Mouse (Mus musculus) adrenal gland, adult 8-10 months (tissue): ENCODE results near the gene Dach1. TPM values are rescaled to one million over a fixed set of nuclear protein-coding genes. Genes with fewer than 3 reads are reported as not detected.

Source experiments
- DNase-seq: peaks from one replicate; pipeline ENCODE4 v3.0.0; 2022
- total RNA-seq, 4 experiments: library from RNA; stranded (reverse); gene quantifications; 2 replicates each; pipeline ENCODE4 v1.2.4; 2022

Gene Dach1
- 1 to 10 TPM; 3.1 to 5.9 (median 4.6) TPM for total RNA-seq

DNA sequence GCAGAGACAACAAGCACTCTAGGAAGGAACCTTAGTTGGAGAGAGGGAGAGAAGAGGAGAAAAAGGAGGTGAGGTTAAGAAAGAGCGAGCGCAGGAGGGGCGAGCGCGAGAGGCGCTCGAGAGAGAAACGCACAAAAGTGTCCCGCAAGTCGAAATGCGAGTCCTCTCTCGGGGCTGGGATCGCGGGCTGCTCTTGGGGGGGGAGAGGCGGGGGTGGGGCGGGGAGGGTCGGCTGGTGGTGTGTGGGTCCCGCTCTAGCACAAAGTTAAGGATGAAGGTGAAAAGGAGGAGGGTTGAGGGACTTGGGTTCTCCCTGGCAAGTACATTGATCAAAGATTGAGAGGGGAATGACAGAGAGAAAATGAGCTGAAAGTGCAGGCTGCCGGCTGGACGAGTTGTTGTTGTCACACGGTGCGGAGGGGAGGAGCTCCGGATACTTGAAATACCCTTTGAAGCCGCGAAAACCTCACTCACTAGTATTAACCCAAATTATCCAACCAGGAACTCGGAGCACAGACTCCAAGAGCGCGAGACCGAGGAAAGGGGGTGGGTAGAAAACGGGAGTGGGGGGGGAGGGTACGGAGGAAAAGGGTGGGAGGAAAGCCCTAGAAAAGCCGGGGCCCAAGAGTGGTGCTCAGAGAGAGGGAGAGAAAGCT lies at the start of gene Dach1:
Gene Dach1, minus strand, starts transcription at position 345 of the 656 bp plus-strand sequence.
- peak; percentile 24 for DNase-seq

DNA sequence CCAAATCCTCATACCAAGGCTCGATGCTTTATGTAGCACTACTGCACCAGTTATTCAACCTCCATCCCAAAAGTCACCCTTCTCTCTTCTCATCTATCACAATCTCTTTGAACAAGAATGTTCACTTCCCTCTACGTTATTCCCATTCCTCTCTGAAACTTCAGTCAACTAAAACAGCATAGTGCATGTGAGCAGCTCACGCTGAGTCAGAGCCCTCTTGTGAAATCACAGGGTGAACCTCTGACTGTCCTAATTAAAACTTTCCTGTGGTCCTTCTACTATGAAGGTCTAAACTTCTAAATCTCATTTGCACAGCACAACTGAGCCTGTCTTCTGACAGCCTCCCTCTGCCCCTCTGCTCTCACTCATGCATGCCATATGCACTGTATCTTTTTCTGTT lies 30.5 kb upstream of the Dach1 start:
- peak; percentile 9 for DNase-seq

DNA sequence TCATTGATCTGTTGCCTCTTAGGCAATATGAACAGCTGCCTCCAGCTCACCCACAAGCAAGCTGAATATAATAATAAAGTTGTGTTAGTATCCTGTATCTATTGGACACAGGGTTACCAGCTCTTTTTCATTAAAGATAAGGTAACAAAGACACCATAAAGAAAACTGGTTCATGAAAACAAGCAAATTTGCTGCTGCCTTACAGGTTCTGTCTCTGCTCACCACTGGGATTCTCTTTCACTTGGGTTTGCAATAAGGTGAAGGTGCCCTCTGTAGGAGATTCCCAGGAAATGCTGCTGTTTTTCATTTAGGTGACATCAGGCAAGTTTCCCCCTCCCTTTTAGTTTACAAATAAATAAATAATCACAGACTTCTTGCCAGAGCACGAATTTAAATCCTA lies 12.0 kb upstream of the Dach1 start:
- DNase-seq: no peak

DNA sequence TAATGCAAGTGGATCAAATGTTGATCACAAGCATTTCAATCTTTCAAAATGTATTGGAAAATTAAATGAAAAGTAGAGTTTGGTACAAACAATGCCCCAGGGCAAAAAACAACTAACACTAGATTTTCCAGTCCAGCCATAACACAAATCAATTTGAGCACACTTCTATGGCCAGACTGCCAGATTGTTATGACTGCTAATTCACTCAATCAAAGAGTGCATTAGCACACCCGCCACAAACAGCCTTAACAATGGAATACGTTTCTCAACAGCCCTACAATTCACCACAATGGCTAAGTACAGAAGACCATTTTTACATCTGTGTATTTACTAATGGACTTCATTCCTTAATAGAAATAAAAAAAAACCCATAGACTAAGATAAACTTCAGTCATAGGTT lies 4.3 kb upstream of the Dach1 start:
- no peak for DNase-seq

DNA sequence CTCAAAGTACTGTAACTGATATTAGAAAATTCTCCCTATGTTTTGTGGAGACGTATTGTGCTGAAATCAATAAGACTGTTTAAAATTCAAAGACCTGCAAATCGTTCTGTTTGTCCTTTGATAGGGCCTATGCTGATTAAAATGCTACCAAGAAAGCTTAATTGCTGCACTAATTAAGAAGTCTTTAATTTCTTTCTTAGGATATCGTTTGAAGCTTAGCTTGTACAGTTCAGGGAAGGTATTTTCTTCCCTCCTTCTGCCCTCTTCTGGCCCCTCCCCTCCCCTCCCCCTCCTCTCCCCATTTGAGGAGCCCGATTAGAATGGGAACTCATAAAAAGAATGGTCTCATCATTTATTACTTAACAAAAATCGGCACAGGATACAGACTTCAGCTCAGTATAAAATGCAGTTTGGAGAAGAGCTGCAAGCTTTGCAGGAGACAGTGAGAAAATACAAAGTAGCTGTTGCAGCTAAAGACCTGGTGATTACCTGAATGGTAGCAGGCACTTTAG lies 2.9 kb upstream of the Dach1 start:
- DNase-seq: no peak

DNA sequence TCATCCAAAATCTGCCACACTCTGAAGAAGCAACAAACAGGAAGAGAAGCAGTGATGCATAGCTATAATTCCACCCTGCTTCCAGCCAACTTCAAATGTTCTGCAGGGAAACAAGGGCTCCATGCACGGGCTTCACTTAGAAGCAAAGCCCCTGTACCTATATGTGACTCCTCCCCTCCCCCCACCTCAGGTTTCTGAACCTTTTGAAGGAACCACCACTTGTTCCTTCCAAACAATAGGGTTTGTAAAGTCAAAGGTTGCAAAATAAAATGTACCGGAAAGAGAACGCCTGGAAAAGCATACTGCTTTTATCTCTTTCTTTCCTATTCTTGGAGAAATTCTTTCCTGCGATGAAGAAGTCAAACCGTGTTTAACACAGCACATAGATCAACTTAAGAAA lies 2.3 kb upstream of the Dach1 start:
- no peak for DNase-seq

DNA sequence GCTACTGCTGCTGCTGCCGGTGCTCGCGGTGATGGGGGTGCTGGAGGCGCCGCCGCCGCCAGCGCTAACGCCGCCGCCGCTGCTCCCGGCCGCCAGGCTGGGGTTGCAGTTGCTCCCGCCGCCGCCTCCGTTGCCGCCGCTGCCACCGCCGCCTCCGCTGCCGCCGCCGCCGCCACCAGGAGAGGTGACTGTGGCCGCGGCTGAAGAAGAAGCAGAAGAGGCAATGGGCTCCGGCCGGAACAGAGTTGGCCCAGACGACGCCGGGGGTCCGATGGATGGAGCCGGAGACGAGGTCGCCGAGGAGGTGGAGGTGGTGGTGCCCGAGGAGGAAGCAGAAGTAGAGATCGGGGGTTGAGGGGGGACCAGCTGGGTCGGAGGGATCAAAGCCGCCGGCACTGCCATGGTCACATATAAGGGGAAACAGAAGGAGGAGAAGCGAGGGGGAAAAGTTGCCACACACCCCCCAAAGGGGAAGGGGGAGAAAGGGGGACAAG lies 610 bp downstream of the Dach1 start:
- peak; percentile 4 for DNase-seq

DNA sequence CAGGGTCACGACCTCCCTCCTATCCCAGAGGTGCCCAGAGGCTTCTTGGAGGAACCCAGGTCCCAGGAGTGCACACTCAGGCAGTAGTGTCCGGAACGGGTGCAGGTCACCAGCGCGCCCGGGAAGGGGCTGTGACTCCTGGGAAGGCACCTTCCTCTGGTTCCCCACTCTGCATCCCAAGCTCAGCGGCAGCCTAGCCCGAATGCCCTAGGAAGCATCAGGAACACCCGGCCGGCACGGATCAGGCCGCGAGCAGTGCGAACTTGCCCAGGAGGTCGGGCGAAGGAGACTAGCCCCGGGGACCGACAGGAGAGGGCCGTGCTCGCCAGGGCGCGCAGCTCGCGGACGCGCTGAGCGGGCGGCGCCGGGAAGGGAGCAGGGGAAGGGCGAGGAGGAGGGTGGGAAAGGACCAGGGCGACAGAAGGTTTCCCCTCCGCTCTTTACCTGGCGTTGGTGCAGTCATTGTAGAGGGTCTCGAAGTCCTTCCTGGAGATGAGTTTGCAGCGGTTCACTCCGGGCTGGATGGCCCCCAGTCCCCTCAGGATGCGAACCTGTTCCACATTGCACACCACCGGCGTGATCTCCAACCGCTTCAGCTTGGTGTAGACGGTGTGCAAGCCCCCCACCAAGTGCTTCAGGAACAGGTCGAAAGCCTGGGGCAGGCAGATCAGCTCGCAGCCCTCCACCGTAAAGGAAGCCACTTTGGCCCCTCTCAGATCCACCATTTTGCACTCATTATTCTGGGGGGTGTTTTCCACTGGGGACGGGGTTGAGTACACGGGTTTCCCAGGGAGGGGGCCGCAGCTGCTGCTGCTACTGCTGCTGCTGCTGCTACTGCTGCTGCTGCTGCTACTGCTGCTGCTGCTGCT lies 1.3 kb downstream of the Dach1 start:
- peak; percentile 17 for DNase-seq

DNA sequence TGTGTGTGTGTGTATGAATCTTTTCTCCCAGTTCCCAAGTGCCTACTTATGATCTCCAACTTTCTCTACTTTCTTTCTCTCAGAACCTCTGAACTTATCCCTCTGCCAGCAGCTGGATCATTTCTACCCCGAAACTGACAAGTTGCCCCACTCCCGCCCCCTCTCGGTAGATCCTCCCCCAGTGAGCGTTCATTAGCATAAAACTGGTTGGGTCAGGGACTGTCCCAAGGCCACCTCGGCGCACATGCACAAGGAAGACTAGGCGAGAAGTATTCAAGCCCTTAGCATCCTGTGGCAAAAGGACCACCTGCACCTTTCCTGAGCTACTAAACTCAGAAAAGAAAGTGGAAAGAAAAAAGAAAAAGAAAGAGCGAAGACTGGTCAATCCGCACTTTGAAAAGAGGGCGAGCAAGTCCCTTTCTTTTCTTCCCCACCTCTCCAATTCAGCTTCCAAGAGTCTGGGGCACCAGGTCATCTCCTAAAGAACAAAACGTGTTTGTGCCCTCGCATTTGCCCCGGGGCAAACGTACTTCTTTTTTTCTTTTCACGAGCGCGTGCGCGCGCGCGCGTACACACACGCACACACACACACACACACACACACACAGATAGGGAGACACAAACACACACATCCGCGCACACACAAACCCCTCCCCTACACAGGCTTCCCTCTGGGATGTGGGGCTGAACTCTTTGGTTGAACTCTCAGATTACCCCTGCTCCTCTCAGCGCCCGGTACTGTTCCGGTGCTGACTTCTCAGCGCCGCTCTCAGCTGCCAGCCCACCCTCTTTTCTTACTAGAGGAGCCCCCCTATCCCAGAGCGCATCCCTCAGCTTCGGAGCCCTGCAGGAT lies 2.2 kb downstream of the Dach1 start:
- DNase-seq: peak; percentile 54

DNA sequence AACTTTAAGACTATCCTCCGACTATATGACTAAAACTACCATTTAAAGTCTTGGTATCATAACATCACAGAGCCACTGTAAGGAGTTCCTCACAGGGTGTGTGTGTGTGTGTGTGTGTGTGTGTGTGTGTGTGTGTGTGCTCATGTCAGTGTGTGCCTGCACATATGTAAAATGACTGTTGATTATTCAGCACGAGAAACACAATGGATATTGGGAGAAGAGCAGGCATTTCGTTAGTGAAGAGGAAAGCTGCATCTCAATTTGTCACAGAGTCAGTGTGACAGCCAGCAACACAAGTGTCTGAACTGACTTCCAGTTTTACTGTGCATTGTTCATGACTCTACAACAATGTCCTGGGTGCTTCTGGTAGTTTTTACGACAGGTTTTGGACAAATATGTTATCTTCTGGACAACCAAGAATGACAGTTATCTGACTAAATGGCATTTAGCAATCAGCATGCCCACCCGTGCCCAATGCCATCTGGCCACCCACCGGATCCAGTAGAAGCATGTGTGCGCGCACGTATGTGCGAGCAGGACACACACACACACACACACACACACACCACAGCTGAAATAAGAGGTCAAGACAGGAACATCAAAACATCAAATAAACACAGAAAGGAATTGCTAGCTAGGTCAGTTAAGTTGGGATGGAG lies 3.1 kb downstream of the Dach1 start:
- DNase-seq: no peak

DNA sequence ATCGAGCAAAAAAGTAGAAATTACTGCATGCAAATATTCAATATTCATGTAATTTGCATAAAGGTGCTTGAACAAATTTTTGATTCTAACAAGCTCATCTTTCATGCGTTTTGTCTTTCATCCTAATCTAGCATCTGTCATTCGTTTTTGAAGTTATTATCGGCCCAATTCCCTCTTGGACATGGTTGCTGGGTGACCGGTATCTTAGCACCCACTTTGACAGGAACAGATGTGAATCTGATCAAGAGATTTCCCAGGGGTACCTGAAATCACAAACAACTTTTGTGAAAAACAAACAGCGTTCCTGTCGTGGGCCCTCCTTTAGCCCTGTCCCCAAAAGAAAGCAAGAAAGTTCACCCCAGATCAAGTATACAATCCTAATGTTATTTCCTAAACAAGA lies 12.8 kb downstream of the Dach1 start:
- DNase-seq: no peak

DNA sequence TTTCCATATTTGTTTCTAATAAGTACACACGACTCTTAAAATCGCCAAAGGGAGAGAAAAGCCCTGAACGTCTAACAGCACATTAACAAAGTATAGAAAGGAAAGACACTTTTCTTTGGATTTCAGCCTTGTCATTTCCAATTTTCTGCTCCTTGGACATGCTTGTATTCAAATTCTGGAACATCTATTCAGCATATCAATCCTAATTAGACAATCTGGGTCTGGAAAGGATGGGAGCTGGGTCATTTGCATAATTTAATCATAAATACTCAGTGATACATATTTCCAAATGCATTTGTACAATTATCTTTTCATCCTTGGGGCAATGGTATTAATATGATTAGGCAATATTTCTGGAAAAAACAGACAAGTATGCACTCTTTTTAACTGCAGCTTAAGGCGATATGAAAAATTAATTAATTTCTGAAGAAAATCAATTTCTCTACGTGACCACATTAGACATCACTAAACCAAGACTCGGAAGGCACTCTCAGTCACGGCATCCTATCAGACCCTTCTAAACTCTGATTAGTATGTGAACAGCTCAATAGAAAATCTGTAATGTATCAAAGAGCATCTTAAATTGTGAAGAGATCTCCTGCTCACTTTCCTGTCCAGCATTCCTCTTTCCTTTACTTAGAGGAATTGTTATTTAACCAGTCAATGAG lies 13.7 kb downstream of the Dach1 start:
- no peak for DNase-seq

DNA sequence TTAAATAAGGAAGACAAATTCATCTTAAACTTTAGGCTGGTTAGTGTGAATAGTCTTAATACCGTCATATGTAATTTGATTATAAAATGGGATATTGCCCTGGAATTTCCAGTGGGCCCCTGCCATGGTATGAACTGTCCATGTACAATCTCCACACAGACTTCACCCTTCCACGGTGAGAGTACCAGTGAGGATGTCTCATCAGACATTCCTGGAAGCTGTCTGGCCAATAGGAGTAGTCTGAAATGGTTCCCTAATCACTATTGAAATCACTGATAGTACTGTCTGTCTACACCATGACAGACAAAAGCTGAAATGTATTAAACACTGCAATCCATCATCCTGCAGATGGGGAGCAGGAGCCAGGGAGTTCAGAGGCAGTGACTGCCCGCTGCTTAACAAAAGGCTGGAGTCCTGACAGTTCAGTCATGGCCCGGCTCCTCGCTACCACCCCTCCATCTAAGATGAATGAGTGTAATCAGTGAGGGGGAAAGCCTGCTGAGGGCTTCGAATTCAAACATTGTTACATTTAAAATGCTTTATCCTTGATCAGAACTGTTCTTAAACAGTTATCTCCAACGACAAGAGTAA lies 14.6 kb downstream of the Dach1 start:
- DNase-seq: no peak

DNA sequence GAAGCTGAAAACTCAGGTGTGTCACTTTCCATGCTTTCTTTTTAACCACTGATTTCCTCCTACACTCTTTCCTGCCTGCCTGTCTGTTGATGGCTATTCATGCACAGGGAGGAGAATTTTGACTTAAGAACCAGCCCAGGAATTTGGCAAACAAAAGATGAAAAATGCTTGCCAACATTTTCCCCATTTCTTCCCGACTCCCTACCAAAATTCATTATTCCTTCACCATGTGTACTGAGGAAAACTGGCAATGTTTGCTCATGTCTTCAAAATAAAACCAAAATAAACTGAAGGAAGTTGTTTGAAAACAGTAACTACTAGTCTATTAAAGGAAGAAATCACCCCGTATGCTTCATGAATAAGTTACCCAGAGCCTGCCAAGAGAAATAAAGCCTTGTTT lies 27.8 kb downstream of the Dach1 start:
- DNase-seq: no peak

DNA sequence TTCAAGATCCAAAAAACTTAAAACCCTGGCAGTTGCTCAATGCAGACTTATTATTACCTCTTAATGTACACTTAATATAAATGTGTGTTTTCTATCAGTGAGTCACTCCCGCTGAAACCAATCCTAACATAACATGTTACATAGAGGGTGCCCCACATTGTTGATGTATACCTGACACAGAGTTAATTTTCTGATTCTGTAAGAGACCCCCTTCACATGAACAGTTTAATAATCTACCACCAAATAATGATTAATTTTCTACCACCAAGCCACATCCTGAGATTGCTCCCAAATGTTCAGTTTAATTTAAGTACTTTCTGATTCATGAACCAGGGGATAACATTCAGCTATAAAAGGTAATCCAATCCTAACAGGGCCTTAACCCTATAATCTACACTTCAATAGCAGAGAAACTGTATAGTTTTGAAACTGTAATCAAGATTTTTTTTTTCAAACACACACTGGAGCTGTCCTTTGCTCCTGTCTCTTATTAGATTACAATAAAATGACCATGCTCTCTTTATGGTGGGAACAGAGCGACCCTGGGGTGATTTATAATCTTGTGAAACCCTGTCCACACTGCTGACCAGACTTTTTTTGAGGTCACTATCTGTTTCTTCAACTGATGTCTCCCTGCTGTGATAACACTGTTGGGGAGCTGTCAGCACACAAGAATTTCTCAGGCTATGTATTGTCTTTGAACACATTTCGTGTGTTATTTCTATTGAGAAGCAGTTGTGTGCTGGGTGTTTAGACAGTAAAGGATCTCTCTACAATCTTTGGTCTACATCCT lies 30.5 kb downstream of the Dach1 start:
- DNase-seq: no peak

DNA sequence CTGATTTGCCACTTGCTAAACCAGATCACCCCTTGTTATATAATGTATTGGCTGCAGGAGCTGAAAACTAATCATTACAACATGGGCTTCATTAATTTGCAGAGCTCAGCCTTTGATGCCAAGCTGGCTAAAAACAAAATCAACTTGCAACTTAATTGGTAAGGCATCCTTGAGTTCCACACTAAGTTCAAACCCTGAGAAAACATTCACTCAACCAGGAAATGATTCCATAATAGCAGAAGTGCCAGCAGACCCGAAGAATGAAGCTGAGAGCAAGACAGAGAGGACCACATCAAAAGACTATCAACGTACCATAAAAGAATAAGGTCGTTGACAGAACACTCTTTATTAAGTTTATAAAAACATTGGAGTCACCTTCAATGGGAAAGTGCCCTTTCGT lies 35.0 kb downstream of the Dach1 start:
- DNase-seq: no peak

DNA sequence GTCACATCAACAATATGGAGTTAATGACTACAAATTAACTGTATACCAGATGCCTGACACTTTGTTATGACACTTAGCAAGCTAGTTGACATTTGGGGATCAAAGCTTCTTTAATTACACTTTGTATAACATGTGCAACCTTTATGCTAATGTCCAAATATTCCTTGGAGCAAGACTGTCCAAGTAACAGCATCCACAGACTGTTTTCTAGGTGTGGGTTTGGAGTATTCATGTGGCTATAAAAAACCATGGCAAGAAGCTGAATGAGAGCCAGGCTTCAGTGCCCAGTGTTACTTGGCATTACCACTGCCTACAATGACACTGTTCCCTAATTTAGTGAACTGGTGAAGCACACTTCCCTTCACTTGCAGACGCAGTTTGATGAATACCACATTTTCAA lies 46.5 kb downstream of the Dach1 start:
- no peak for DNase-seq

DNA sequence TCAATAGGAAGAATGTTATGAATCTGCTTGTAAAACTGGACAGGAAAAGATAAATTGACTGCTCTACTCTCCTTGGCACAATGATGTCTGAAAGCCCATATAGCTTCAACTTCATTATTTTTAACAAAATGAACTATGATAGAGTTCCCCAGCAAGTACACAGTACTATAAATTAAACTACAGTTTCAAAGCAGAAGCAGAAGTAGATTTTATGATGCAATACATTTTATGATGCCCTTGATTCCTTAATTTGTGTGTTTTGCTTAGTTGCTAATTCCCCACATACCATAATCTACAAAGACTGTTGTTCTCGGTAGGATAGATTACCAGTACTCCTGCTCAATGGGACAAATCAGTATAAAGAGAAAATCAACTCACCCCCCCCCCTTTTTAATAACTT lies 52.9 kb downstream of the Dach1 start:
- no peak for DNase-seq

DNA sequence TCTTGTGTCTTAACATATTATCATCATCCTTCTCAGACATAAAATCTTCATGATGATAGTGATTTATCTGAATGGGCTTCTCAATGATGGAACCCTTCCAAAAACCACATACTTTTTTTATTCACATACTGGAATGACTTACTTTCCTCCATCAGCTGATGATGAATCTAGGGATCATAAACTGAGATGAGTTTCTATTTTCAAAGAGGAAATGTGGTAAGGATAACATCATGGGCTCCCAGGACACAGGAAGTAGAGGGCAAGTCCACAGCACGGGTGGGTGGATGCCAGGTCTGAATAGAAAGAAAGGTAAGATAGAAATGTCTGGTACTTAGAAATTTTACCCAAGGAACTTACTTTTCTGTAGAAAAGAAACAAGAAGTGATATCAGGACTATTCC lies 56.5 kb downstream of the Dach1 start:
- no peak for DNase-seq

DNA sequence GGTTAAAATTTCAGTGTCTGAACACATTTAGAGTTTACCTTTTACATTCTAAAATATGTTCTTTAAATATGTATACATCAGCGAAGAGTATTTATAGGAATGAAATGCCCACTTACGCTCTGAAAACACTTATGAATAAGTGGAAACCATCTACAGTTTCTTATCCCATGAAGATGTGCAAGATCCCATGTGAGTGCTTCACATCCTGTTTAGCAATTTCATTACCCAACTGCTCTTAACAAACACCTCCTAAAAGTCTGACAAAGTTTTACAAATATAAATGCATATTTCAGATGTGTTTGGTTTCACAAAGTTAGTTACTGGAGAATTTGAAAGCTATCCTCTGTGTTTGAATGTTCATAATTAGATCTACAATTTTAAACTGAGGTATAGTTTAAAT lies 59.6 kb downstream of the Dach1 start:
- DNase-seq: no peak
